Mouse (Mus musculus) granulocyte monocyte progenitor cell, adult 5-6 weeks (primary cell): Measurements from ENCODE around the gene Erich3. TPM values are rescaled to one million over a fixed set of nuclear protein-coding genes. Genes with fewer than 3 reads are reported as not detected.
"Not testable (repeated sequence)": the region's sequence is repeated elsewhere in the genome, so short reads cannot be mapped to it uniquely, and the experiment has no call there.

Experiments
- ATAC-seq: replicated peaks from 2 replicates; pipeline ENCODE4 v1.8.0; 2016; ENCODE audit warnings: mild to moderate bottlenecking, moderate TSS enrichment, inconsistent platforms; ENCODE audit not compliant: poor library complexity, severe bottlenecking
- total RNA-seq, 2 experiments: library from RNA; stranded (forward) in 1 of 2; stranded (reverse) in 1 of 2; fragments of 200-712, 200-1000 nt in 1 of 2; fragments of >200 nt in 1 of 2; fragmentation: Nextera tagmentation in 1 of 2; gene quantifications; 2 replicates each; pipeline ENCODE4 v1.2.3; 2014 to 2017

Erich3 gene
- total RNA-seq (2014; fragmentation: Nextera tagmentation) (not detected in 2 replicates), total RNA-seq (2017) (not detected in 2 replicates)

GRCm38 (mm10) chr3:154663545-154663944 is at the start of gene Erich3:
Gene Erich3 (plus strand): TSS chr3:154663859.
- no peak for ATAC-seq

- ATAC-seq: no peak
Measured at GRCm38 (mm10) chr3:154614771-154615170, 48.9 kb upstream of the Erich3 start.

GRCm38 (mm10) chr3:154615304-154615703 is 48.4 kb upstream of the Erich3 start:
- ATAC-seq: no peak

GRCm38 (mm10) chr3:154616106-154616505 is 47.6 kb upstream of the Erich3 start:
- no peak for ATAC-seq

- peak; percentile 37 for ATAC-seq
Measured at GRCm38 (mm10) chr3:154628284-154628683, 35.4 kb upstream of the Erich3 start.

- ATAC-seq: not testable (repeated sequence)
Measured at GRCm38 (mm10) chr3:154631281-154631680, 32.4 kb upstream of the Erich3 start.

GRCm38 (mm10) chr3:154633091-154633490 is 30.6 kb upstream of the Erich3 start:
- no peak for ATAC-seq

GRCm38 (mm10) chr3:154646638-154647442 is 16.8 kb upstream of the Erich3 start:
- peak; percentile 52 for ATAC-seq

GRCm38 (mm10) chr3:154647443-154647780 is 16.2 kb upstream of the Erich3 start:
- no peak; the same call in 1 of the 2 replicates for ATAC-seq

GRCm38 (mm10) chr3:154649411-154650285 is 14.0 kb upstream of the Erich3 start:
- no peak for ATAC-seq

- no peak for ATAC-seq
Measured at GRCm38 (mm10) chr3:154651192-154651821, 12.4 kb upstream of the Erich3 start.

GRCm38 (mm10) chr3:154652581-154653420 is 10.9 kb upstream of the Erich3 start:
- peak; percentile 74 for ATAC-seq

GRCm38 (mm10) chr3:154653454-154653853 is 10.2 kb upstream of the Erich3 start:
- ATAC-seq: no peak

- ATAC-seq: no peak
Measured at GRCm38 (mm10) chr3:154654284-154654683, 9.4 kb upstream of the Erich3 start.

- no peak for ATAC-seq
Measured at GRCm38 (mm10) chr3:154654901-154655300, 8.8 kb upstream of the Erich3 start.

- ATAC-seq: no peak
Measured at GRCm38 (mm10) chr3:154655711-154656110, 7.9 kb upstream of the Erich3 start.

- ATAC-seq: no peak; the same call in 1 of the 2 replicates
Measured at GRCm38 (mm10) chr3:154663976-154664581, 420 bp downstream of the Erich3 start.

GRCm38 (mm10) chr3:154664636-154665035 is 977 bp downstream of the Erich3 start:
- ATAC-seq: no peak

- no peak for ATAC-seq
Measured at GRCm38 (mm10) chr3:154668485-154668884, 4.8 kb downstream of the Erich3 start.
